Mouse (Mus musculus) cerebellum, adult 2 months (tissue): ENCODE data around the gene Zc3h18.

ENCODE experiments used
- CTCF ChIP-seq: fragments of 200-500 bp; IDR thresholded peaks from 2 replicates; pipeline ENCODE4 v1.5.1; 2011; ENCODE audit warnings: low read depth, mild to moderate bottlenecking, control low read depth, low read length, moderate library complexity, borderline replicate concordance; ENCODE audit not compliant: insufficient read depth
- POLR2A ChIP-seq: fragments of 200-500 bp; IDR thresholded peaks from 2 replicates; pipeline ENCODE4 v1.6.1; 2011; ENCODE audit warnings: low read length, control low read depth, borderline replicate concordance; ENCODE audit not compliant: insufficient read depth

DNA sequence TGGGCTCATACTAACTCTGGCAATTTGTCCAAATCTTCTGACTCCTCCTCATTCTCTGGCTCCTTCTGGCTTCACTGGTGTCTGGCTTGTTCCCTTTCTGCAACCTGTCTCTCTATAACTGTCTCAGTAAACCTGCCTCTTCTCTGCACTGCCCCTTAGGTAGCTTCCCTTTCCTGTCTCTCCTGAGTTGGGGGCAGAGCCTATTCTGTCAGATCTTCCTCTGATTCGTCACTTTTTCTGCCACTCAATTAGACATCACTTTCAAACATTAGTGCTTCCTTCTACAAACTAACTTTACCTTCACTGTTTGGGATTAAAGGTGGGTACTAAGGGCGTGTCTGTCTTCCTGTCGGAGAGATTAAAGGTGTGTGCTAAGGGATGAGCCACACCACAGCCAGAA lies 35.6 kb upstream of the Zc3h18 start:
- TF ChIP-seq CTCF, result no peak
- no peak for TF ChIP-seq POLR2A
